Comparison of ENCODE assay signal across 14 mouse cellular contexts in genomic region chr6:82751031-82751430, GRCm38 (mm10). TPM values are rescaled to one million over a fixed set of nuclear protein-coding genes. Genes with fewer than 3 reads are reported as not detected.
A peak's percentile ranks its signal among the peaks of the same experiment; 100 is the strongest.
DNase-seq lines count a peak whose midpoint lies in the region; ATAC-seq and TF ChIP-seq lines count a peak whose summit lies in the region.
"Had no signal": no experiment of that assay in that cellular context is flagged by ENCODE, and none has a peak within 500 bp of the region (broad histone marks: within the 10 kb centered on the region; RNA-seq: fewer than 3 reads in every experiment).

No protein-coding gene starts in this region.

- intact Hi-C loops in heart, postnatal 14 days (cut with DNase I), result no loop called here

- no peaks in the 10 kb centered on the region for H3K9me3 ChIP-seq in hindbrain, postnatal 0 days (ENCODE audit: low read length)
- no peaks in the 10 kb centered on the region for H3K9me3 ChIP-seq in hindbrain, embryonic 14.5 days (ENCODE audit: control insufficient read depth, low read length)
- no peaks in the 10 kb centered on the region for H3K9me3 ChIP-seq in ES-Bruce4 (replicated peaks; ENCODE audit: control insufficient read depth, insufficient read depth, low read length, poor library complexity, severe bottlenecking)
- no peaks in the 10 kb centered on the region for H3K9me3 ChIP-seq in forebrain, embryonic 10.5 days
- H3K9me3 ChIP-seq: liver, embryonic 13.5 days; stomach, embryonic 15.5 days had no signal

- no peaks in the 10 kb centered on the region for H3K27me3 ChIP-seq in hindbrain, postnatal 0 days (ENCODE audit: insufficient read depth, low read length)
- no peaks in the 10 kb centered on the region for H3K27me3 ChIP-seq in hindbrain, embryonic 14.5 days (ENCODE audit: control insufficient read depth, insufficient read depth, low read length)
- no peaks in the 10 kb centered on the region for H3K27me3 ChIP-seq in ES-Bruce4 (ENCODE audit: control insufficient read depth, insufficient read depth, low read length, poor library complexity, severe bottlenecking)
- H3K27me3 ChIP-seq in forebrain, embryonic 10.5 days (ENCODE audit: poor library complexity, severe bottlenecking), result no peaks in the 10 kb centered on the region
- H3K27me3 ChIP-seq: CH12.LX; liver, embryonic 13.5 days; stomach, embryonic 15.5 days had no signal

- TF ChIP-seq CTCF in hindbrain, postnatal 0 days (IDR thresholded peaks at IDR 0.05; ENCODE audit: low read depth), result no peak
- no peak for TF ChIP-seq CTCF in ES-Bruce4 (IDR thresholded peaks at IDR 0.05; ENCODE audit: low read depth, low read length)

- H3K27ac ChIP-seq in hindbrain, postnatal 0 days, result no peak overlapping the region
- no peak overlapping the region for H3K27ac ChIP-seq in hindbrain, embryonic 14.5 days
- 0 out of 2 replicates have a peak overlapping the region, but pooled peaks have one; percentile 35 for H3K27ac ChIP-seq in ES-Bruce4 (ENCODE audit: insufficient read depth, low read length)
- H3K27ac ChIP-seq in forebrain, embryonic 10.5 days, result no peak overlapping the region
- H3K27ac ChIP-seq: liver, embryonic 13.5 days; stomach, embryonic 15.5 days had no signal

- no peak overlapping the region for H3K4me3 ChIP-seq in hindbrain, postnatal 0 days (ENCODE audit: low read length)
- H3K4me3 ChIP-seq in hindbrain, embryonic 14.5 days (replicated peaks; ENCODE audit: low read length), result no peak overlapping the region
- no peak overlapping the region for H3K4me3 ChIP-seq in ES-Bruce4 (ENCODE audit: low read depth, low read length)
- no peak overlapping the region for H3K4me3 ChIP-seq in forebrain, embryonic 10.5 days
- H3K4me3 ChIP-seq: liver, embryonic 13.5 days; stomach, embryonic 15.5 days had no signal

- peak; percentile 10 for DNase-seq in hindbrain, postnatal 0 days (ENCODE audit: low spot score)
- DNase-seq in hindbrain, embryonic 14.5 days (ENCODE audit: low spot score), result no peak
- peak; percentile 79 for DNase-seq in adrenal gland, postnatal 10 days
- DNase-seq in heart, postnatal 14 days, result peak; percentile 61 to 78
- DNase-seq in forebrain, embryonic 10.5 days (ENCODE audit: extremely low spot score, low spot score), result no peak
- no peak for DNase-seq in frontal cortex, postnatal 36 days (ENCODE audit: low spot score in 2 of 2)
- DNase-seq: layer of hippocampus, postnatal 36 days; liver, embryonic 13.5 days; retina, postnatal 1 day had no signal

- TF ChIP-seq EP300 in ES-Bruce4 (IDR thresholded peaks at IDR 0.05; ENCODE audit: insufficient read depth, low read depth, low read length), result no peak

- no peaks in the 10 kb centered on the region for H3K4me1 ChIP-seq in hindbrain, postnatal 0 days (ENCODE audit: insufficient read depth, low read length)
- no peaks in the 10 kb centered on the region for H3K4me1 ChIP-seq in hindbrain, embryonic 14.5 days (replicated peaks; ENCODE audit: control insufficient read depth, insufficient read depth, low read length)
- H3K4me1 ChIP-seq in ES-Bruce4 (ENCODE audit: control insufficient read depth, insufficient read depth, low read length), result peaks cover 4% of the 10 kb centered on the region
- no peaks in the 10 kb centered on the region for H3K4me1 ChIP-seq in forebrain, embryonic 10.5 days
- H3K4me1 ChIP-seq: stomach, embryonic 15.5 days had no signal

- no peak overlapping the region for H3K4me2 ChIP-seq in hindbrain, postnatal 0 days (ENCODE audit: low read depth, low read length)
- no peak overlapping the region for H3K4me2 ChIP-seq in hindbrain, embryonic 14.5 days (replicated peaks)
- H3K4me2 ChIP-seq: liver, embryonic 13.5 days; stomach, embryonic 15.5 days had no signal

- no peak overlapping the region for H3K9ac ChIP-seq in hindbrain, postnatal 0 days (replicated peaks; ENCODE audit: low read length)
- no peak overlapping the region for H3K9ac ChIP-seq in hindbrain, embryonic 14.5 days
- H3K9ac ChIP-seq in ES-Bruce4 (ENCODE audit: low read depth, poor library complexity, severe bottlenecking), result no peak overlapping the region
- H3K9ac ChIP-seq: liver, embryonic 13.5 days; stomach, embryonic 15.5 days had no signal

- no peak for TF ChIP-seq POLR2A in ES-Bruce4 (IDR thresholded peaks at IDR 0.05; ENCODE audit: insufficient read depth, low read length)

- no peaks in the 10 kb centered on the region for H3K36me3 ChIP-seq in hindbrain, postnatal 0 days (ENCODE audit: insufficient read depth, low read length)
- H3K36me3 ChIP-seq in hindbrain, embryonic 14.5 days (replicated peaks; ENCODE audit: control insufficient read depth, insufficient read depth), result no peaks in the 10 kb centered on the region
- peaks cover 45% of the 10 kb centered on the region for H3K36me3 ChIP-seq in ES-Bruce4 (ENCODE audit: control insufficient read depth, insufficient read depth, low read length, poor library complexity, severe bottlenecking)
- peaks cover 93% of the 10 kb centered on the region for H3K36me3 ChIP-seq in forebrain, embryonic 10.5 days (replicated peaks)

- 66% methylated on average over 11 of the region's 11 CpGs for WGBS in hindbrain, postnatal 0 days
- WGBS in hindbrain, embryonic 14.5 days, result 89% methylated on average over 11 of the region's 11 CpGs
- WGBS in forebrain, embryonic 10.5 days, result 94% methylated on average over 11 of the region's 11 CpGs

- ATAC-seq in hindbrain, postnatal 0 days, result peak; percentile 63; the same call in 1 of the 2 replicates
- no peak for ATAC-seq in hindbrain, embryonic 14.5 days (ENCODE audit: low FRiP score)
- no peak for ATAC-seq in inflammation-experienced regulatory T-cells, adult 6 months
- ATAC-seq: intestine, embryonic 16.5 days had no signal

RNA-seq across cellular contexts. Expression of gene Hk2, which starts 23.2 kb away (rescaled TPM):
- total RNA-seq in hindbrain, postnatal 0 days (2014; rRNA removed), result 6.0 and 13.0 TPM in 2 replicates
- 2.6 and 3.6 TPM in 2 replicates for polyA plus RNA-seq in hindbrain, postnatal 0 days (2015; fragmentation: Nextera tagmentation; extraction: Ambion mirVana)
- polyA plus RNA-seq in hindbrain, embryonic 14.5 days (2014; fragmentation: Nextera tagmentation; extraction: Ambion mirVana), result 2.4 and 3.4 TPM in 2 replicates
- 78.6 and 83.0 TPM in 2 replicates for polyA plus RNA-seq in ES-Bruce4 (2011; ENCODE audit: insufficient read depth, insufficient read length, low read depth, missing spikeins)
- total RNA-seq in adrenal gland, postnatal 10 days (2021), result 100 to 1,000 TPM in 1 of 2 experiments, 10 to 100 TPM in 1; 55.7 to 119 TPM
- 100 to 1,000 TPM; 206 to 212 TPM for total RNA-seq in heart, postnatal 14 days (2021)
- polyA plus RNA-seq in forebrain, embryonic 10.5 days (2016; fragmentation: Nextera tagmentation; extraction: Ambion mirVana), result 36.1 and 39.0 TPM in 2 replicates
- polyA plus RNA-seq in inflammation-experienced regulatory T-cells, adult 6 months (2017; shearing (Covaris generic)), result 1 to 10 TPM; 3.9 to 9.0 (median 4.5) TPM

RNA-seq across cellular contexts. Expression of gene Pole4, which starts 45.9 kb away (rescaled TPM):
- 55.7 and 68.4 TPM in 2 replicates for total RNA-seq in hindbrain, postnatal 0 days (2014; rRNA removed)
- 136 and 142 TPM in 2 replicates for polyA plus RNA-seq in hindbrain, postnatal 0 days (2015; fragmentation: Nextera tagmentation; extraction: Ambion mirVana)
- 145 and 157 TPM in 2 replicates for polyA plus RNA-seq in hindbrain, embryonic 14.5 days (2014; fragmentation: Nextera tagmentation; extraction: Ambion mirVana)
- polyA plus RNA-seq in ES-Bruce4 (2011; ENCODE audit: insufficient read depth, insufficient read length, low read depth, missing spikeins), result 54.0 and 61.1 TPM in 2 replicates
- 10 to 100 TPM; 37.9 to 41.8 TPM for total RNA-seq in adrenal gland, postnatal 10 days (2021)
- 10 to 100 TPM; 16.2 to 21.1 TPM for total RNA-seq in heart, postnatal 14 days (2021)
- polyA plus RNA-seq in forebrain, embryonic 10.5 days (2016; fragmentation: Nextera tagmentation; extraction: Ambion mirVana), result 92.5 and 99.7 TPM in 2 replicates
- polyA plus RNA-seq in inflammation-experienced regulatory T-cells, adult 6 months (2017; shearing (Covaris generic)), result 10 to 100 TPM; 41.9 to 88.1 (median 72.5) TPM

Comparison
In these comparisons a context has a peak if more than half of its experiments do, and no peak if none do; other contexts are left out.
1. DNase-seq: peak in hindbrain, postnatal 0 days (single experiment), adrenal gland, postnatal 10 days (single experiment) and heart, postnatal 14 days (2 of 2); none in hindbrain, embryonic 14.5 days (single experiment), forebrain, embryonic 10.5 days (single experiment) and frontal cortex, postnatal 36 days (0 of 2).